Mouse (Mus musculus) liver, adult 2 months (tissue): ENCODE data around the gene Myog. TPM values are rescaled to one million over a fixed set of nuclear protein-coding genes. Genes with fewer than 3 reads are reported as not detected.

Experiments
- DNase-seq: peaks from one replicate; pipeline ENCODE4 v3.0.0-alpha.2; 2011; ENCODE audit warnings: low read depth, low spot score; ENCODE audit errors: extremely low read depth
- H3K27ac ChIP-seq: fragments of 200-500 bp; replicated peaks from 2 replicates; pipeline ENCODE4 v1.5.1; 2012; ENCODE audit warnings: low read depth, mild to moderate bottlenecking, control low read depth, inconsistent platforms, low read length; ENCODE audit not compliant: insufficient read depth
- H3K27me3 ChIP-seq: fragments of 200-500 bp; 2 replicates; pipeline ENCODE4 v1.6.1; 2012; ENCODE audit warnings: mild to moderate bottlenecking, moderate library complexity, low read length, inconsistent platforms; ENCODE audit not compliant: control insufficient read depth, insufficient read depth
- H3K36me3 ChIP-seq: fragments of 200-500 bp; 2 replicates; pipeline ENCODE4 v1.6.1; 2012; ENCODE audit warnings: low read length, inconsistent platforms; ENCODE audit not compliant: control insufficient read depth, insufficient read depth
- H3K4me1 ChIP-seq: fragments of 200-500 bp; 2 replicates; pipeline ENCODE4 v1.6.1; 2011; ENCODE audit warnings: low read length; ENCODE audit not compliant: control insufficient read depth, insufficient read depth
- H3K4me3 ChIP-seq: fragments of 200-500 bp; 2 replicates; pipeline ENCODE4 v1.5.1; 2011; ENCODE audit warnings: low read depth, mild to moderate bottlenecking, control low read depth, low read length, moderate library complexity; ENCODE audit not compliant: insufficient read depth
- H3K79me2 ChIP-seq: fragments of 200-500 bp; 2 replicates; pipeline ENCODE4 v1.6.1; 2012; ENCODE audit warnings: inconsistent platforms, mild to moderate bottlenecking, low read length, moderate library complexity; ENCODE audit not compliant: control insufficient read depth, insufficient read depth
- H3K9ac ChIP-seq: fragments of 200-500 bp; 2 replicates; pipeline ENCODE4 v1.6.1; 2012; ENCODE audit warnings: low read depth, mild to moderate bottlenecking, control low read depth, inconsistent platforms, low read length
- CTCF ChIP-seq: fragments of 200-500 bp; IDR thresholded peaks from 2 replicates; pipeline ENCODE4 v1.5.1; 2011; ENCODE audit warnings: low read depth, low read length, control low read depth
- POLR2A ChIP-seq: fragments of 200-500 bp; IDR thresholded peaks from 2 replicates; pipeline ENCODE4 v1.6.1; 2011; ENCODE audit warnings: low read length, control low read depth; ENCODE audit not compliant: insufficient read depth; ENCODE audit errors: extremely low read depth
- WGBS: fragments of 180-500 bp; shearing (Covaris S2); methylation state at CpG from one replicate; pipeline ENCODE4 v1.1.7; 2018; 5-methylcytosine and 5-hydroxymethylcytosine counted together
- polyA plus RNA-seq: library from polyadenylated mRNA; depleted of rRNA; stranded (reverse); fragments of >200 nt; gene quantifications from 2 replicates; pipeline ENCODE4 v1.2.3, GENCODE M21; 2012; rRNA removed
- total RNA-seq: library from RNA; depleted of rRNA; stranded (reverse); fragments of >200 nt; gene quantifications from 2 replicates; pipeline ENCODE4 v1.2.3, GENCODE M21; 2014; rRNA removed

Gene Myog
- total RNA-seq (not detected in 2 replicates), polyA plus RNA-seq (not detected in 2 replicates)

DNA sequence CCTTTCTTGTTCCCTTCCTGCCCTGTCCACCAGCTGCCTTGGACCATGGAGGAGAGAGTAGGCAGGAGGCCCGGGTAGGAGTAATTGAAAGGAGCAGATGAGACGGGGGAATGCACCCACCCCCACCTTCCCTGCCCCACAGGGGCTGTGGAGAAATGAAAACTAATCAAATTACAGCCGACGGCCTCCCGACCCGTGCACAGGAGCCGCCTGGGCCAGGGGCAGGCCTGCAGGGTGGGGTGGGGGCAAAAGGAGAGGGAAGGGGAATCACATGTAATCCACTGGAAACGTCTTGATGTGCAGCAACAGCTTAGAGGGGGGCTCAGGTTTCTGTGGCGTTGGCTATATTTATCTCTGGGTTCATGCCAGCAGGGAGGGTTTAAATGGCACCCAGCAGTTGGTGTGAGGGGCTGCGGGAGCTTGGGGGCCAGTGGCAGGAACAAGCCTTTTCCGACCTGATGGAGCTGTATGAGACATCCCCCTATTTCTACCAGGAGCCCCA is at the start of gene Myog:
TSS of gene Myog (plus strand) at position 392 of the 502 bp plus-strand sequence.
- no peak within 1 kb of the TSS for H3K4me3 ChIP-seq
- WGBS = 89% methylated on average over 11 of the region's 11 CpGs
- peaks cover 8% of the 10 kb centered on the region for H3K4me1 ChIP-seq
- H3K27ac ChIP-seq = no peak within 1 kb of the TSS
- no peak within 1 kb of the TSS for H3K9ac ChIP-seq
- DNase-seq = no peak
- no peaks in the 10 kb centered on the region for H3K27me3 ChIP-seq
- H3K36me3 ChIP-seq = no peaks in the 10 kb centered on the region
- no peaks in the 10 kb centered on the region for H3K79me2 ChIP-seq
- TF ChIP-seq POLR2A (no peak), CTCF (no peak)

DNA sequence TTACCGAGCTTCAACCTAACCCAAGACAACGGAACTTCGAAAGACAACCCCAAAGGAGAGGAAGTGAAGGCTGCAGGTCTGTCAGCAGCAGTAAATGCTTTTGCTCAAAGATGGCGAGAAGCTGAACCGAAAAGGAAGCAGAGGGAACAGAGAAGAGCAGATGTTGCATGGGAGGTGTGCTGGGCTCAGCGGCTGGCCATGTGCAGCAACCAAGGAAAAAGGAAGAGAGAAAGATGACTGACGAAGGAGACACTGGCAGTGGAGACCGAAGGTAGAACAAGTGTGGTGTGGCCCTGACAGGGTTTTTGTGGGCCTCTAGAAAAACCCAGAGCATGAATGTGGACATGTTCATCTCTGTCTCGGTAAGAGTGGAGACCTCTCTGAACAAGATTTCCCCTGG is 49.1 kb upstream of the Myog start:
- Histone ChIP-seq H3K4me1 (peaks cover 21% of the 10 kb centered on the region), H3K27me3 (no peaks in the 10 kb centered on the region), H3K9ac (no peak overlapping the region), H3K36me3 (no peaks in the 10 kb centered on the region), H3K79me2 (no peaks in the 10 kb centered on the region), H3K4me3 (no peak overlapping the region), H3K27ac (no peak overlapping the region)
- 85% methylated on average over 9 of the region's 9 CpGs for WGBS
- DNase-seq = no peak
- TF ChIP-seq CTCF (no peak), POLR2A (no peak)

DNA sequence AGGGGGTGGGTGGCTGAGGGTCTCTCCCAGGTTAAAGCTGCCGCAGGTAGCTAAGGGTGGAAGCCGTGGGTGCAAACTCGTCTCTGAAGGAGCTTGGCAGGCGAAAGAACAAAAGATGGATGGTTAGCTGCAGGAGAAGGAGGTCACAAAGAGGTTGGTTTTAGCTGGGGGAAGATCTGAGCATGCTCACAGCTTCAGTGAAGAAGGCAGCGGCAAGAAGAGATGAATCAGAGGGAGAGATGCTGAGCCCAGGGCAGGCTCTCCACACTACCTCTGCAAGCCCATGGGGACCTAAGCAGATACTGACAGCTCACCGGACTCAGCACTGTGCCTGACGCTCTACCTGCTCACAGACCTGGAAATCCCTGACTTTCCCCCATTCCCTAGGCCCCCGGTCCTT is 48.5 kb upstream of the Myog start:
- peaks cover 21% of the 10 kb centered on the region for H3K4me1 ChIP-seq
- no peak for DNase-seq
- no peaks in the 10 kb centered on the region for H3K36me3 ChIP-seq
- H3K9ac ChIP-seq = no peak overlapping the region
- no peaks in the 10 kb centered on the region for H3K27me3 ChIP-seq
- 87% methylated on average over 8 of the region's 8 CpGs for WGBS
- no peak overlapping the region for H3K4me3 ChIP-seq
- no peak for TF ChIP-seq CTCF
- no peaks in the 10 kb centered on the region for H3K79me2 ChIP-seq
- no peak overlapping the region for H3K27ac ChIP-seq

DNA sequence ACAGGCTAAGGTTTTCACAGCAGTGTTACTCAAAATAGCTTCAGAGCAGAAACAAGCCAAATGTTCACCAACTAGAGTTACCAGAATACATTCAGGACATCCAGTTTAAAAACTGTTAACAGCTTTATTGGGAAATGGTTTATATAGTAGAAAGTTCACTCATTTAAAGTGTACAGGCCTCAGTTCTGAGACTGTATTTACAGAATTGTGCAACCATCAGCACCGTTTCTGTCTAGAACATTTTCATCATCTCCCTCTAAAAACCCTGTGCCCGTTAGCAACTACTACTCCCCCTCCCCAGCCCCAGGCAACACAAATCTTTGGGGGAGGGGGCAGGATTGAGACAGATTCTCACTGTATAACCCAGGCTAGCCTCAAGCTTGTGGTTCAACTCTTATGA is 47.5 kb upstream of the Myog start:
- Histone ChIP-seq H3K4me3 (no peak overlapping the region), H3K79me2 (no peaks in the 10 kb centered on the region), H3K9ac (no peak overlapping the region), H3K27me3 (no peaks in the 10 kb centered on the region), H3K27ac (peak overlapping the region; percentile 66), H3K4me1 (peaks cover 15% of the 10 kb centered on the region), H3K36me3 (no peaks in the 10 kb centered on the region)
- DNase-seq = peak; percentile 78
- WGBS = 20% methylated on average over 2 of the region's 2 CpGs
- no peak for TF ChIP-seq CTCF
- TF ChIP-seq POLR2A = no peak

DNA sequence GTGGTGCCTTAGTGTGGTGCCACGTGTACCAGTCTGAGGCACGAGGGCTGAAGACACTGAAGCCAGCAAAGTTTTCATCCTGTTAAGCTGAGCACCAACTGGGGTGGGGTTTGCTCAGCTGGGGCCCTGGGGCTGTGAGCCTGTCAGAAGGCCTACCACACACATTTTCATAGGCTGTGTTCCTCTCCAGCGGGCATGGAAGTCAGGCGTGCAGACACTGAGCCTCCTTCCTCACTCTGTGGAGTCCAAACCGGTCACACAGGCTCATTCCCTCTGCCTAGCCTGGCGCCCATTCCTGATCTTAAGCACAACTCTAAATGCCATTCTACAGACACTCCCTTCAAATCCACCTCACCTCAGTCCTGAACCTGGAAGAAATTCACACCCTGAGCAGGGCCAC is 46.3 kb upstream of the Myog start:
- 82% methylated on average over 6 of the region's 6 CpGs for WGBS
- DNase-seq = no peak
- Histone ChIP-seq H3K4me3 (no peak overlapping the region), H3K79me2 (no peaks in the 10 kb centered on the region), H3K36me3 (no peaks in the 10 kb centered on the region), H3K4me1 (peaks cover 9% of the 10 kb centered on the region), H3K27ac (no peak overlapping the region), H3K9ac (no peak overlapping the region), H3K27me3 (no peaks in the 10 kb centered on the region)
- no peak for TF ChIP-seq CTCF
- no peak for TF ChIP-seq POLR2A

DNA sequence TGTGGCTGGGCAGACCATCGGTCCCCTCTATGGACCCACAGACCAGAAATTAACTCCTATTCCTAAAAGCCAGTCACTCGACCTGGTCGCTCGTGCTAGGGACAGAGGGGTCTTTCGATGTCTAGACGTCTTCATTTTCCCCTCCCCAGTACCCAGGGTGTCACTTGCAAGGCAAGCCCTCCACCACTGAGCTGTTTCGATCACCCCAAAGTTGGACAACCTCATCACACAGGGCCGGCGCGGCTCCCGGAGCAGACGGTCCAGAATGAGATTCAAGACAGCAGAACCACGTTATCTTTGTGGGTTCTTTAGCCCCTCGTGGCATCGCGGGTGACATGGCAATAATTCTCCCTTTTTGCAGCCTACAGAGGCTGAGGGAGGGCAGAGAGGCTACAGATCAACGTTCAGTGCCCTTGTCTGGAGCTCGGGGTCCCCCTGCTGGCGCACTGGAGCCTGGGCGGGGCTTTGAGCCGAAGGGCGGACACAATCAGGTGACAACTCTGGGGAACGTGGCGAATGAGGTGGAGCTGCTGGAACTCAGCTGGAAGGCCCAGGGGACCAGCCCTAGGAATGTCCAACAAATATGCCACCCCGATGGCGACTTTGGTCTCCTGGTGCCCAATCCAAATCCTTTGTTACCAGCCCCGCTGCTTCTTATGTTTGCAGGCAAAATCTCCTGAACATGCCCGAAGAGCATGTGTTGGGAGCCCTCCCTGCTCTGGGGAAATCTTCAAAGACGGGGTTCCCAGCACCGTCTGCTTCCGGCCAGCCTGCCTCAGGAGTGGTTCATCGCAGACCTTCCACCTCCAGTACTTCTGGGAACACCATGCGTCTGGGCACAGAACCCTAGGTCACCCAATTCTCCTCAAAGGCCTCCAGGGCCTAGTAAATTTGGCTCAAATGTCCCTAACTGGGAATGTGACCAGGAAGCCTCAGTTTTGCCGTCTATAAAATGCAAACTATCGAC is 45.6 kb upstream of the Myog start:
- H3K36me3 ChIP-seq = no peaks in the 10 kb centered on the region
- H3K4me1 ChIP-seq = peaks cover 9% of the 10 kb centered on the region
- H3K79me2 ChIP-seq = no peaks in the 10 kb centered on the region
- no peak overlapping the region for H3K4me3 ChIP-seq
- TF ChIP-seq CTCF (peak; percentile 95), POLR2A (no peak)
- H3K9ac ChIP-seq = no peak overlapping the region
- 28% methylated on average over 35 of the region's 35 CpGs for WGBS
- no peaks in the 10 kb centered on the region for H3K27me3 ChIP-seq
- H3K27ac ChIP-seq = no peak overlapping the region
- DNase-seq = peak; percentile 66
